In the genomic region with DNA sequence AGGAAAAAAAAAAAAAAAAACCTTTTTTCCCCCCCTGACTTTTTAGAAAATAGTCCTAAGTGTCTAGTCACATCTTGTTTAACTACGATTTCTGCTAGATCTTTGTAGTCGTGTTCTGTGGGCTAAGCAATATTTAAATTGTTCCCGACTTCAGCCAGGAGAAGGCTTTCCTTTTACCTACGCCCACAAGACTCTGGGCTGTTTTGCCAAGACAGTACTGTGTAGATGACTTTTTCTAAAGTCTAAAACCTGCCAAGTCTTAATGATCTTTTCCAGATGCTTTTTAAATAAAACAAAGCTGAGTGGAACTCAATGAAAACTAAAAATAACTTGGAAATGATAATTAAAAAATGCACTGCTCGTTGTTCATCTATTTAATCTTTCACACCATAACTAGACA, we compare ENCODE assay signal across 9 mouse cellular contexts. TPM values are rescaled to one million over a fixed set of nuclear protein-coding genes. Genes with fewer than 3 reads are reported as not detected.
DNase-seq lines count a peak whose midpoint lies in the region; ATAC-seq and TF ChIP-seq lines count a peak whose summit lies in the region.
"Had no signal": no experiment of that assay in that cellular context is flagged by ENCODE, and none has a peak within 500 bp of the region (broad histone marks: within the 10 kb centered on the region; RNA-seq: fewer than 3 reads in every experiment).

No protein-coding gene starts in this region.

- no peak for ATAC-seq in neural tube, embryonic 11.5 days (ENCODE audit: insufficient read depth, low FRiP score, low TSS enrichment)
- ATAC-seq in limb, embryonic 15.5 days (ENCODE audit: insufficient number of reproducible peaks, low FRiP score, low TSS enrichment, low read depth): peak; percentile 71; the same call in 1 of the 2 replicates
- no peak for ATAC-seq in stomach, postnatal 0 days (ENCODE audit: low FRiP score, low TSS enrichment)

- WGBS in heart, embryonic 10.5 days: 40% methylated on average over 5 of the region's 5 CpGs
- 49% methylated on average over 5 of the region's 5 CpGs for WGBS in neural tube, embryonic 11.5 days
- WGBS in limb, embryonic 15.5 days: 16% methylated on average over 5 of the region's 5 CpGs
- WGBS in stomach, postnatal 0 days: 32% methylated on average over 5 of the region's 5 CpGs

- no peak overlapping the region for H3K9ac ChIP-seq in neural tube, embryonic 11.5 days (ENCODE audit: low read length)
- no peak overlapping the region for H3K9ac ChIP-seq in limb, embryonic 15.5 days
- H3K9ac ChIP-seq in stomach, postnatal 0 days (ENCODE audit: low read length): no peak overlapping the region

- no peak for TF ChIP-seq EP300 in stomach, postnatal 0 days (optimal IDR thresholded peaks at IDR 0.05)

- no peaks in the 10 kb centered on the region for H3K4me1 ChIP-seq in heart, embryonic 10.5 days
- H3K4me1 ChIP-seq in neural tube, embryonic 11.5 days (ENCODE audit: control insufficient read depth, insufficient read depth, low read length): no peaks in the 10 kb centered on the region
- peaks cover 26% of the 10 kb centered on the region for H3K4me1 ChIP-seq in limb, embryonic 15.5 days
- H3K4me1 ChIP-seq in stomach, postnatal 0 days (replicated peaks; ENCODE audit: control insufficient read depth, insufficient read depth): no peaks in the 10 kb centered on the region

- no peak for DNase-seq in heart, embryonic 10.5 days (ENCODE audit: low spot score)
- no peak for DNase-seq in heart, adult 9 months (ENCODE audit: low spot score in 2 of 2)
- DNase-seq in neural tube, embryonic 11.5 days (ENCODE audit: low spot score): no peak
- DNase-seq in neural tube, embryonic 10.5 days (ENCODE audit: extremely low spot score, low spot score): no peak
- DNase-seq in stomach, postnatal 0 days (ENCODE audit: low spot score): no peak
- no peak for DNase-seq in urinary bladder, adult 18-20 months (ENCODE audit: low spot score in 2 of 2)
- no peak for DNase-seq in yolk sac, embryonic 10.5 days (ENCODE audit: low spot score)
- DNase-seq: cerebellum, adult 11-12 months had no signal

- H3K36me3 ChIP-seq in heart, embryonic 10.5 days: no peaks in the 10 kb centered on the region
- no peaks in the 10 kb centered on the region for H3K36me3 ChIP-seq in neural tube, embryonic 11.5 days (ENCODE audit: control insufficient read depth, insufficient read depth, low read length)
- no peaks in the 10 kb centered on the region for H3K36me3 ChIP-seq in limb, embryonic 15.5 days
- no peaks in the 10 kb centered on the region for H3K36me3 ChIP-seq in stomach, postnatal 0 days (ENCODE audit: control insufficient read depth, insufficient read depth, low read length)

- H3K27me3 ChIP-seq in heart, embryonic 10.5 days (ENCODE audit: insufficient read depth, poor library complexity, severe bottlenecking): no peaks in the 10 kb centered on the region
- no peaks in the 10 kb centered on the region for H3K27me3 ChIP-seq in neural tube, embryonic 11.5 days (ENCODE audit: control insufficient read depth, insufficient read depth, low read length)
- H3K27me3 ChIP-seq in limb, embryonic 15.5 days: no peaks in the 10 kb centered on the region
- no peaks in the 10 kb centered on the region for H3K27me3 ChIP-seq in stomach, postnatal 0 days (ENCODE audit: control insufficient read depth, insufficient read depth, low read length)

- no peak overlapping the region for H3K27ac ChIP-seq in heart, embryonic 10.5 days
- H3K27ac ChIP-seq in neural tube, embryonic 11.5 days (ENCODE audit: low read depth, low read length): no peak overlapping the region
- peak overlapping the region; percentile 78 for H3K27ac ChIP-seq in limb, embryonic 15.5 days
- H3K27ac ChIP-seq in stomach, postnatal 0 days (replicated peaks): no peak overlapping the region

- no peak for TF ChIP-seq CTCF in stomach, postnatal 0 days (IDR thresholded peaks at IDR 0.05; ENCODE audit: low read depth)

- H3K9me3 ChIP-seq in heart, embryonic 10.5 days: no peaks in the 10 kb centered on the region
- H3K9me3 ChIP-seq in neural tube, embryonic 11.5 days (ENCODE audit: control insufficient read depth, low read length): no peaks in the 10 kb centered on the region
- H3K9me3 ChIP-seq in limb, embryonic 15.5 days: no peaks in the 10 kb centered on the region
- H3K9me3 ChIP-seq in stomach, postnatal 0 days (ENCODE audit: control insufficient read depth, low read length): no peaks in the 10 kb centered on the region

- H3K4me3 ChIP-seq in heart, embryonic 10.5 days: peak overlapping the region; percentile 40
- H3K4me3 ChIP-seq in neural tube, embryonic 11.5 days (ENCODE audit: low read depth, low read length): 0 out of 2 replicates have a peak overlapping the region, but pooled peaks have one; percentile 6
- peak overlapping the region; percentile 16 for H3K4me3 ChIP-seq in limb, embryonic 15.5 days
- no peak overlapping the region for H3K4me3 ChIP-seq in stomach, postnatal 0 days (ENCODE audit: low read depth, low read length)

- H3K4me2 ChIP-seq in neural tube, embryonic 11.5 days (ENCODE audit: low read depth): 0 out of 2 replicates have a peak overlapping the region, but pooled peaks have one; percentile 21
- H3K4me2 ChIP-seq in limb, embryonic 15.5 days: peak overlapping the region; percentile 19; the same call in 1 of the 2 replicates
- H3K4me2 ChIP-seq in stomach, postnatal 0 days (replicated peaks; ENCODE audit: low read depth): peak overlapping the region; percentile 15

RNA-seq across cellular contexts. Expression of a gene that starts 0.6 kb away (rescaled TPM):
- 9.7 and 31.2 TPM in 2 replicates for polyA plus RNA-seq in heart, embryonic 10.5 days (2016; fragmentation: Nextera tagmentation; extraction: Ambion mirVana)
- 12.4 and 14.7 TPM in 2 replicates for polyA plus RNA-seq in neural tube, embryonic 11.5 days (2014; fragmentation: Nextera tagmentation; extraction: Ambion mirVana)
- 13.9 and 14.1 TPM in 2 replicates for polyA plus RNA-seq in limb, embryonic 15.5 days (2015; fragmentation: Nextera tagmentation; extraction: Ambion mirVana)
- polyA plus RNA-seq in stomach, postnatal 0 days (2015; fragmentation: Nextera tagmentation; extraction: Ambion mirVana): 4.8 and 5.3 TPM in 2 replicates

RNA-seq across cellular contexts. Expression of a gene that starts 28.9 kb away (rescaled TPM):
- 26.6 and 30.6 TPM in 2 replicates for polyA plus RNA-seq in heart, embryonic 10.5 days (2016; fragmentation: Nextera tagmentation; extraction: Ambion mirVana)
- polyA plus RNA-seq in neural tube, embryonic 11.5 days (2014; fragmentation: Nextera tagmentation; extraction: Ambion mirVana): 25.7 and 31.3 TPM in 2 replicates
- polyA plus RNA-seq in limb, embryonic 15.5 days (2015; fragmentation: Nextera tagmentation; extraction: Ambion mirVana): 24.5 and 25.4 TPM in 2 replicates
- polyA plus RNA-seq in stomach, postnatal 0 days (2015; fragmentation: Nextera tagmentation; extraction: Ambion mirVana): 13.9 and 14.9 TPM in 2 replicates
